Mouse (Mus musculus): ENCODE data around the gene Fundc1. TPM values are rescaled to one million over a fixed set of nuclear protein-coding genes. Genes with fewer than 3 reads are reported as not detected.

Gene Fundc1
- polyA plus RNA-seq, 1 experiment = 10.4 TPM

GRCm38 (mm10) chrX:17590745-17591144 lies 18.6 kb upstream of the Fundc1 start:
- no peak overlapping the region for H3K4me3 ChIP-seq
- no peak overlapping the region for H3ac ChIP-seq (ENCODE audit: control insufficient read depth, insufficient read length)
- no peaks in the 10 kb centered on the region for H3K36me3 ChIP-seq (ENCODE audit: control insufficient read depth, insufficient read depth)
- H3K27me3 ChIP-seq (ENCODE audit: control insufficient read depth, insufficient read depth, insufficient read length) = no peaks in the 10 kb centered on the region
- H3K4me2 ChIP-seq (ENCODE audit: low read depth) = no peak overlapping the region
- TF ChIP-seq MAX (IDR thresholded peaks at IDR 0.05; ENCODE audit: low read depth) (no peak), POLR2AphosphoS2 (IDR thresholded peaks at IDR 0.05; ENCODE audit: insufficient read length, low read depth) (no peak), TCF12 (IDR thresholded peaks at IDR 0.05; ENCODE audit: insufficient read depth, poor library complexity, severe bottlenecking) (no peak), MYOG (IDR thresholded peaks at IDR 0.05; ENCODE audit: control insufficient read depth in 1 of 3, insufficient read depth in 1 of 3, insufficient read length in 2 of 3, low read depth in 2 of 3) (no peak), TCF3 (IDR thresholded peaks at IDR 0.05; ENCODE audit: insufficient read length, low read depth) (no peak), E2F4 (IDR thresholded peaks at IDR 0.05; ENCODE audit: insufficient read depth) (no peak), USF1 (IDR thresholded peaks at IDR 0.05; ENCODE audit: low read depth) (no peak), SRF (IDR thresholded peaks at IDR 0.05; ENCODE audit: control insufficient read depth, insufficient read length, low read depth) (no peak), REST (IDR thresholded peaks at IDR 0.05; ENCODE audit: insufficient read depth, insufficient read length) (no peak), CEBPB (IDR thresholded peaks at IDR 0.05; ENCODE audit: insufficient read depth, poor library complexity, severe bottlenecking) (no peak), POLR2A (IDR thresholded peaks at IDR 0.05; ENCODE audit: insufficient read length, low read depth) (no peak), MYOD1 (IDR thresholded peaks at IDR 0.05; ENCODE audit: control insufficient read depth in 1 of 3, insufficient read length in 2 of 3, low read depth in 2 of 3) (no peak)
- no peaks in the 10 kb centered on the region for H3K79me2 ChIP-seq (ENCODE audit: control insufficient read depth, insufficient read depth)

DNA sequence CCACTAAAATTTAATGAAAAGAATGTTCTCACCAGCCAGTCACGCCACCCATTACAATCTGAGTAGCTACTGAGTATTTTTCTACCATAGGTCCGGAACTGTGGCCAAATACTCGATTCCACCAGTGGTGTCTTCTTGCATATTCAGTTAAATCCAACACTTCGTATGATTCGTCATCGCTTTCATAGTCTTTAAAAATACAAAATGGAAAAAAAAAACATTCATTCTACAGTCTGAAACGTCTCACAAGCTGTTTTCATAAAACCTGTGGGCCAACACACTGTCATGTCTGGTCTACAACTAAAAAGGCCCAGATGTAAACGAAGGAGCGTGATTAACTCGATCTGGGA lies 879 bp downstream of the Fundc1 start:
- peaks cover 8% of the 10 kb centered on the region for H3K79me2 ChIP-seq (ENCODE audit: control insufficient read depth, insufficient read depth)
- no peak overlapping the region for H3ac ChIP-seq (ENCODE audit: control insufficient read depth, insufficient read length)
- no peaks in the 10 kb centered on the region for H3K27me3 ChIP-seq (ENCODE audit: control insufficient read depth, insufficient read depth, insufficient read length)
- TF ChIP-seq MAX (IDR thresholded peaks at IDR 0.05; ENCODE audit: low read depth) (no peak), MYOD1 (IDR thresholded peaks at IDR 0.05; ENCODE audit: control insufficient read depth in 1 of 3, insufficient read length in 2 of 3, low read depth in 2 of 3) (no peak), E2F4 (IDR thresholded peaks at IDR 0.05; ENCODE audit: insufficient read depth) (no peak), POLR2A (IDR thresholded peaks at IDR 0.05; ENCODE audit: insufficient read length, low read depth) (no peak), REST (IDR thresholded peaks at IDR 0.05; ENCODE audit: insufficient read depth, insufficient read length) (no peak), CEBPB (IDR thresholded peaks at IDR 0.05; ENCODE audit: insufficient read depth, poor library complexity, severe bottlenecking) (no peak), SRF (IDR thresholded peaks at IDR 0.05; ENCODE audit: control insufficient read depth, insufficient read length, low read depth) (no peak), MYOG (IDR thresholded peaks at IDR 0.05; ENCODE audit: control insufficient read depth in 1 of 3, insufficient read depth in 1 of 3, insufficient read length in 2 of 3, low read depth in 2 of 3) (no peak), USF1 (IDR thresholded peaks at IDR 0.05; ENCODE audit: low read depth) (no peak), POLR2AphosphoS2 (IDR thresholded peaks at IDR 0.05; ENCODE audit: insufficient read length, low read depth) (no peak), TCF3 (IDR thresholded peaks at IDR 0.05; ENCODE audit: insufficient read length, low read depth) (no peak), TCF12 (IDR thresholded peaks at IDR 0.05; ENCODE audit: insufficient read depth, poor library complexity, severe bottlenecking) (no peak)
- peak overlapping the region; percentile 65 for H3K4me2 ChIP-seq (ENCODE audit: low read depth)
- H3K4me3 ChIP-seq = peak overlapping the region; percentile 55
- H3K36me3 ChIP-seq (ENCODE audit: control insufficient read depth, insufficient read depth) = no peaks in the 10 kb centered on the region

- no peaks in the 10 kb centered on the region for H3K36me3 ChIP-seq (ENCODE audit: control insufficient read depth, insufficient read depth)
- H3K27me3 ChIP-seq (ENCODE audit: control insufficient read depth, insufficient read depth, insufficient read length) = no peaks in the 10 kb centered on the region
- no peak overlapping the region for H3ac ChIP-seq (ENCODE audit: control insufficient read depth, insufficient read length)
- TF ChIP-seq USF1 (IDR thresholded peaks at IDR 0.05; ENCODE audit: low read depth) = no peak
- no peak for TF ChIP-seq REST (IDR thresholded peaks at IDR 0.05; ENCODE audit: insufficient read depth, insufficient read length)
- TF ChIP-seq SRF (IDR thresholded peaks at IDR 0.05; ENCODE audit: control insufficient read depth, insufficient read length, low read depth) = no peak
- no peak for TF ChIP-seq TCF3 (IDR thresholded peaks at IDR 0.05; ENCODE audit: insufficient read length, low read depth)
- TF ChIP-seq MYOD1 (IDR thresholded peaks at IDR 0.05; ENCODE audit: control insufficient read depth in 1 of 3, insufficient read length in 2 of 3, low read depth in 2 of 3) = no peak
- TF ChIP-seq POLR2A (IDR thresholded peaks at IDR 0.05; ENCODE audit: insufficient read length, low read depth) = no peak
- peaks cover 8% of the 10 kb centered on the region for H3K79me2 ChIP-seq (ENCODE audit: control insufficient read depth, insufficient read depth)
- no peak overlapping the region for H3K4me2 ChIP-seq (ENCODE audit: low read depth)
- no peak overlapping the region for H3K4me3 ChIP-seq
These were observed 3.5 kb downstream of the Fundc1 start for GRCm38 (mm10) chrX:17568670-17569069.

- H3K4me3 ChIP-seq = no peak overlapping the region
- H3K27me3 ChIP-seq (ENCODE audit: control insufficient read depth, insufficient read depth, insufficient read length) = no peaks in the 10 kb centered on the region
- no peak for TF ChIP-seq MYOG (IDR thresholded peaks at IDR 0.05; ENCODE audit: control insufficient read depth in 1 of 3, insufficient read depth in 1 of 3, insufficient read length in 2 of 3, low read depth in 2 of 3)
- no peak for TF ChIP-seq TCF12 (IDR thresholded peaks at IDR 0.05; ENCODE audit: insufficient read depth, poor library complexity, severe bottlenecking)
- no peak for TF ChIP-seq POLR2AphosphoS2 (IDR thresholded peaks at IDR 0.05; ENCODE audit: insufficient read length, low read depth)
- no peak for TF ChIP-seq POLR2A (IDR thresholded peaks at IDR 0.05; ENCODE audit: insufficient read length, low read depth)
- TF ChIP-seq USF1 (IDR thresholded peaks at IDR 0.05; ENCODE audit: low read depth) = no peak
- no peak for TF ChIP-seq SRF (IDR thresholded peaks at IDR 0.05; ENCODE audit: control insufficient read depth, insufficient read length, low read depth)
- TF ChIP-seq MYOD1 (IDR thresholded peaks at IDR 0.05; ENCODE audit: control insufficient read depth in 1 of 3, insufficient read length in 2 of 3, low read depth in 2 of 3) = no peak
- TF ChIP-seq CEBPB (IDR thresholded peaks at IDR 0.05; ENCODE audit: insufficient read depth, poor library complexity, severe bottlenecking) = no peak
- no peak overlapping the region for H3K4me2 ChIP-seq (ENCODE audit: low read depth)
- H3K36me3 ChIP-seq (ENCODE audit: control insufficient read depth, insufficient read depth) = no peaks in the 10 kb centered on the region
- no peak overlapping the region for H3ac ChIP-seq (ENCODE audit: control insufficient read depth, insufficient read length)
- peaks cover 6% of the 10 kb centered on the region for H3K79me2 ChIP-seq (ENCODE audit: control insufficient read depth, insufficient read depth)
These were observed 6.4 kb downstream of the Fundc1 start for GRCm38 (mm10) chrX:17565743-17566142.

GRCm38 (mm10) chrX:17564732-17565131 lies 7.4 kb downstream of the Fundc1 start:
- Histone ChIP-seq H3ac (ENCODE audit: control insufficient read depth, insufficient read length) (no peak overlapping the region), H3K36me3 (ENCODE audit: control insufficient read depth, insufficient read depth) (no peaks in the 10 kb centered on the region), H3K79me2 (ENCODE audit: control insufficient read depth, insufficient read depth) (no peaks in the 10 kb centered on the region), H3K27me3 (ENCODE audit: control insufficient read depth, insufficient read depth, insufficient read length) (no peaks in the 10 kb centered on the region), H3K4me2 (ENCODE audit: low read depth) (no peak overlapping the region), H3K4me3 (no peak overlapping the region)
- TF ChIP-seq POLR2A (IDR thresholded peaks at IDR 0.05; ENCODE audit: insufficient read length, low read depth) (no peak), TCF12 (IDR thresholded peaks at IDR 0.05; ENCODE audit: insufficient read depth, poor library complexity, severe bottlenecking) (no peak), CEBPB (IDR thresholded peaks at IDR 0.05; ENCODE audit: insufficient read depth, poor library complexity, severe bottlenecking) (no peak), MAX (IDR thresholded peaks at IDR 0.05; ENCODE audit: low read depth) (no peak), TCF3 (IDR thresholded peaks at IDR 0.05; ENCODE audit: insufficient read length, low read depth) (no peak), MYOD1 (IDR thresholded peaks at IDR 0.05; ENCODE audit: control insufficient read depth in 1 of 3, insufficient read length in 2 of 3, low read depth in 2 of 3) (no peak)

Measured in myocyte (in vitro differentiated cells).